Comparison of ENCODE assay signal across 24 mouse cellular contexts in genomic region chr2:162484036-162484435, GRCm38 (mm10).
A peak's percentile ranks its signal among the peaks of the same experiment; 100 is the strongest.
DNase-seq lines count a peak whose midpoint lies in the region; ATAC-seq and TF ChIP-seq lines count a peak whose summit lies in the region.
"Had no signal": no experiment of that assay in that cellular context is flagged by ENCODE, and none has a peak within 500 bp of the region (broad histone marks: within the 10 kb centered on the region; RNA-seq: fewer than 3 reads in every experiment).

No protein-coding gene starts in this region.

- H3K9me3 ChIP-seq in embryonic facial prominence, embryonic 14.5 days (ENCODE audit: control insufficient read depth, low read length) = no peaks in the 10 kb centered on the region
- no peaks in the 10 kb centered on the region for H3K9me3 ChIP-seq in embryonic facial prominence, embryonic 10.5 days
- H3K9me3 ChIP-seq in hindbrain, postnatal 0 days (ENCODE audit: low read length) = no peaks in the 10 kb centered on the region
- H3K9me3 ChIP-seq in hindbrain, embryonic 14.5 days (ENCODE audit: control insufficient read depth, low read length) = no peaks in the 10 kb centered on the region
- no peaks in the 10 kb centered on the region for H3K9me3 ChIP-seq in midbrain, embryonic 14.5 days (ENCODE audit: control insufficient read depth, low read length)
- no peaks in the 10 kb centered on the region for H3K9me3 ChIP-seq in midbrain, embryonic 15.5 days
- H3K9me3 ChIP-seq: embryonic facial prominence, embryonic 15.5 days; forebrain, embryonic 10.5 days; heart, embryonic 15.5 days; hindbrain, embryonic 13.5 days had no signal

- no peak overlapping the region for H3K4me2 ChIP-seq in embryonic facial prominence, embryonic 14.5 days (ENCODE audit: low read depth, low read length)
- H3K4me2 ChIP-seq in hindbrain, postnatal 0 days (ENCODE audit: low read depth, low read length) = no peak overlapping the region
- H3K4me2 ChIP-seq in hindbrain, embryonic 14.5 days (replicated peaks) = no peak overlapping the region
- no peak overlapping the region for H3K4me2 ChIP-seq in midbrain, embryonic 14.5 days (ENCODE audit: low read length)
- no peak overlapping the region for H3K4me2 ChIP-seq in midbrain, embryonic 15.5 days
- H3K4me2 ChIP-seq: embryonic facial prominence, embryonic 15.5 days; heart, embryonic 11.5 days; heart, embryonic 15.5 days; hindbrain, embryonic 13.5 days had no signal

- ATAC-seq in embryonic facial prominence, embryonic 14.5 days (ENCODE audit: low read depth) = no peak
- no peak for ATAC-seq in hindbrain, postnatal 0 days
- no peak for ATAC-seq in hindbrain, embryonic 14.5 days (ENCODE audit: low FRiP score)
- no peak for ATAC-seq in midbrain, embryonic 14.5 days (ENCODE audit: low FRiP score, low TSS enrichment)
- ATAC-seq in midbrain, embryonic 15.5 days (replicated peaks) = no peak
- ATAC-seq: CD4-positive, CD25-positive, alpha-beta regulatory T cell, adult 4 months; intestine, embryonic 16.5 days had no signal

- no peak for TF ChIP-seq CTCF in hindbrain, postnatal 0 days (IDR thresholded peaks at IDR 0.05; ENCODE audit: low read depth)

- no peaks in the 10 kb centered on the region for H3K27me3 ChIP-seq in embryonic facial prominence, embryonic 14.5 days (replicated peaks; ENCODE audit: control insufficient read depth, insufficient read depth, low read length)
- H3K27me3 ChIP-seq in embryonic facial prominence, embryonic 10.5 days (replicated peaks; ENCODE audit: low read depth, poor library complexity, severe bottlenecking) = no peaks in the 10 kb centered on the region
- H3K27me3 ChIP-seq in hindbrain, postnatal 0 days (ENCODE audit: insufficient read depth, low read length) = no peaks in the 10 kb centered on the region
- H3K27me3 ChIP-seq in hindbrain, embryonic 14.5 days (ENCODE audit: control insufficient read depth, insufficient read depth, low read length) = no peaks in the 10 kb centered on the region
- H3K27me3 ChIP-seq in midbrain, embryonic 14.5 days (ENCODE audit: control insufficient read depth, insufficient read depth, low read length) = no peaks in the 10 kb centered on the region
- H3K27me3 ChIP-seq in midbrain, embryonic 15.5 days (replicated peaks) = no peaks in the 10 kb centered on the region
- H3K27me3 ChIP-seq: embryonic facial prominence, embryonic 15.5 days; heart, embryonic 15.5 days; hindbrain, embryonic 13.5 days had no signal

- H3K4me1 ChIP-seq in embryonic facial prominence, embryonic 14.5 days (ENCODE audit: control insufficient read depth, insufficient read depth, low read length) = no peaks in the 10 kb centered on the region
- no peaks in the 10 kb centered on the region for H3K4me1 ChIP-seq in embryonic facial prominence, embryonic 10.5 days
- no peaks in the 10 kb centered on the region for H3K4me1 ChIP-seq in hindbrain, postnatal 0 days (ENCODE audit: insufficient read depth, low read length)
- no peaks in the 10 kb centered on the region for H3K4me1 ChIP-seq in hindbrain, embryonic 14.5 days (replicated peaks; ENCODE audit: control insufficient read depth, insufficient read depth, low read length)
- no peaks in the 10 kb centered on the region for H3K4me1 ChIP-seq in midbrain, embryonic 14.5 days (ENCODE audit: control insufficient read depth, insufficient read depth, low read length)
- H3K4me1 ChIP-seq in midbrain, embryonic 15.5 days = no peaks in the 10 kb centered on the region
- H3K4me1 ChIP-seq: embryonic facial prominence, embryonic 15.5 days; forebrain, embryonic 10.5 days; heart, embryonic 15.5 days had no signal

- no peak overlapping the region for H3K27ac ChIP-seq in embryonic facial prominence, embryonic 14.5 days (replicated peaks; ENCODE audit: low read depth, low read length)
- H3K27ac ChIP-seq in embryonic facial prominence, embryonic 10.5 days (replicated peaks) = no peak overlapping the region
- H3K27ac ChIP-seq in hindbrain, postnatal 0 days = no peak overlapping the region
- H3K27ac ChIP-seq in hindbrain, embryonic 14.5 days = no peak overlapping the region
- no peak overlapping the region for H3K27ac ChIP-seq in midbrain, embryonic 14.5 days (replicated peaks; ENCODE audit: low read depth, low read length)
- H3K27ac ChIP-seq in midbrain, embryonic 15.5 days = no peak overlapping the region
- H3K27ac ChIP-seq: embryonic facial prominence, embryonic 15.5 days; forebrain, embryonic 10.5 days; heart, embryonic 15.5 days; hindbrain, embryonic 13.5 days had no signal

- H3K36me3 ChIP-seq in embryonic facial prominence, embryonic 14.5 days (ENCODE audit: control insufficient read depth, insufficient read depth, low read length) = no peaks in the 10 kb centered on the region
- H3K36me3 ChIP-seq in embryonic facial prominence, embryonic 10.5 days (replicated peaks) = no peaks in the 10 kb centered on the region
- no peaks in the 10 kb centered on the region for H3K36me3 ChIP-seq in hindbrain, postnatal 0 days (ENCODE audit: insufficient read depth, low read length)
- H3K36me3 ChIP-seq in hindbrain, embryonic 14.5 days (replicated peaks; ENCODE audit: control insufficient read depth, insufficient read depth) = no peaks in the 10 kb centered on the region
- no peaks in the 10 kb centered on the region for H3K36me3 ChIP-seq in midbrain, embryonic 14.5 days (ENCODE audit: control insufficient read depth, insufficient read depth, low read length)
- no peaks in the 10 kb centered on the region for H3K36me3 ChIP-seq in midbrain, embryonic 15.5 days (replicated peaks)
- H3K36me3 ChIP-seq: embryonic facial prominence, embryonic 15.5 days; forebrain, embryonic 10.5 days; G1E; heart, embryonic 15.5 days; hindbrain, embryonic 13.5 days had no signal

- H3K4me3 ChIP-seq in embryonic facial prominence, embryonic 14.5 days (ENCODE audit: low read depth, low read length) = no peak overlapping the region
- H3K4me3 ChIP-seq in embryonic facial prominence, embryonic 10.5 days = no peak overlapping the region
- no peak overlapping the region for H3K4me3 ChIP-seq in hindbrain, postnatal 0 days (ENCODE audit: low read length)
- H3K4me3 ChIP-seq in hindbrain, embryonic 14.5 days (replicated peaks; ENCODE audit: low read length) = no peak overlapping the region
- H3K4me3 ChIP-seq in midbrain, embryonic 14.5 days (replicated peaks; ENCODE audit: low read depth, low read length) = no peak overlapping the region
- no peak overlapping the region for H3K4me3 ChIP-seq in midbrain, embryonic 15.5 days
- H3K4me3 ChIP-seq: embryonic facial prominence, embryonic 15.5 days; erythroblast, embryonic 14.5 days; forebrain, embryonic 10.5 days; heart, embryonic 15.5 days; hindbrain, embryonic 13.5 days had no signal

- peak; percentile 20 for DNase-seq in embryonic facial prominence, embryonic 14.5 days (ENCODE audit: low spot score)
- DNase-seq in embryonic facial prominence, embryonic 10.5 days (ENCODE audit: low spot score) = no peak
- peak; percentile 28 for DNase-seq in hindbrain, postnatal 0 days (ENCODE audit: low spot score)
- DNase-seq in hindbrain, embryonic 14.5 days (ENCODE audit: low spot score) = no peak
- peak; percentile 51 for DNase-seq in midbrain, embryonic 14.5 days
- DNase-seq in thymus, postnatal 25 days = no peak
- DNase-seq: adrenal gland, adult 8-10 months; B cell, adult 2 months; cerebellum, adult 18-20 months; cerebellum, adult 9-11 months; cerebellum, postnatal 36 days; gastrocnemius, postnatal 36 days; heart, adult 18-20 months; heart, postnatal 14 days had no signal

- no peak overlapping the region for H3K9ac ChIP-seq in embryonic facial prominence, embryonic 14.5 days (ENCODE audit: low read depth, low read length)
- H3K9ac ChIP-seq in hindbrain, postnatal 0 days (replicated peaks; ENCODE audit: low read length) = no peak overlapping the region
- no peak overlapping the region for H3K9ac ChIP-seq in hindbrain, embryonic 14.5 days
- H3K9ac ChIP-seq in midbrain, embryonic 14.5 days (replicated peaks; ENCODE audit: low read length) = no peak overlapping the region
- no peak overlapping the region for H3K9ac ChIP-seq in midbrain, embryonic 15.5 days
- H3K9ac ChIP-seq: embryonic facial prominence, embryonic 15.5 days; heart, embryonic 15.5 days; hindbrain, embryonic 13.5 days had no signal

Comparison
In these comparisons a context has a peak if more than half of its experiments do, and no peak if none do; other contexts are left out.
1. DNase-seq: peak in embryonic facial prominence, embryonic 14.5 days (single experiment), hindbrain, postnatal 0 days (single experiment) and midbrain, embryonic 14.5 days (single experiment); none in embryonic facial prominence, embryonic 10.5 days (single experiment), hindbrain, embryonic 14.5 days (single experiment) and thymus, postnatal 25 days (single experiment).